Mouse (Mus musculus): ENCODE results near the gene Leap2. TPM values are rescaled to one million over a fixed set of nuclear protein-coding genes. Genes with fewer than 3 reads are reported as not detected.

The Leap2 gene
- total RNA-seq, 2 experiments from 2014 or later = not detected

- ATAC-seq (replicated peaks; ENCODE audit: poor library complexity) = no peak
Measured at GRCm38 (mm10) chr11:53383758-53384428, 39.1 kb downstream of the Leap2 start.

DNA sequence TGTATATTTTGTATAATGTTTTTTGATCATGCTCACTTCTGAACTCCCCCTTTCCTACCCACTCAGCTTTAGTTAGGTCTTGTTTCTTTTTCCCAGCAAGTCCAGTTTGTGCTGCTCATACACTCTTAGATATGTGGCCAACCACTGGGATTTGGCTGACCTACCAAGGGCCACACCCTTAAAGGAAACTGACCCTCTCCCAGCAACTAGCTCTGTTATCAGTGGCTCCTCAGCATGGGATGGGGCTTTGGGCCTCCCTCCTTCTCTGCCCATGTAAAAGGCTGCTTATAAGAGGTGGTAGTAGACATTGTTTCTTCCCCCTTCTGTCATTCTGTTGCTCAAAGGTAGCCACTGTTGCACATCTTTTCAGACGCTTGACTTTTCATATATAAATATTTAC is 44.1 kb downstream of the Leap2 start:
- ATAC-seq (replicated peaks; ENCODE audit: poor library complexity) = no peak

Other genes with a start within 250 kb of the Leap2 start
- gene Hspa4, start 122.7 kb downstream of the Leap2 start, total RNA-seq (2015) = 148 and 151 TPM in 2 replicates
- 371 and 490 TPM in 2 replicates for gene Hspa4, start 122.7 kb downstream of the Leap2 start, total RNA-seq (2017)
- gene Zcchc10, start 98.5 kb downstream of the Leap2 start, total RNA-seq (2015) = 25.6 and 30.9 TPM in 2 replicates
- gene Zcchc10, start 98.5 kb downstream of the Leap2 start, total RNA-seq (2017) = 4.7 and 4.8 TPM in 2 replicates
- 57.9 and 79.5 TPM in 2 replicates for gene Aff4, start 72.3 kb downstream of the Leap2 start, total RNA-seq (2015)
- 42.2 and 49.6 TPM in 2 replicates for gene Aff4, start 72.3 kb downstream of the Leap2 start, total RNA-seq (2017)
- 194 and 224 TPM in 2 replicates for gene Uqcrq, start 7.7 kb upstream of the Leap2 start, total RNA-seq (2015)
- gene Uqcrq, start 7.7 kb upstream of the Leap2 start, total RNA-seq (2017) = 30.5 and 42.9 TPM in 2 replicates
- 0.25 and 0.34 TPM in 2 replicates for gene Gdf9, start 7.9 kb upstream of the Leap2 start, total RNA-seq (2015)
- gene Gdf9, start 7.9 kb upstream of the Leap2 start, total RNA-seq (2017) = 2.7 TPM in 1 of 2 replicates, not detected in the other
- gene Gm10447, start 33.9 kb upstream of the Leap2 start, total RNA-seq (2015) = not detected in 2 replicates
- gene Gm10447, start 33.9 kb upstream of the Leap2 start, total RNA-seq (2017) = not detected in 2 replicates
- 0.02 TPM in 1 of 2 replicates, not detected in the other for gene Shroom1, start 34.0 kb upstream of the Leap2 start, total RNA-seq (2015)
- gene Shroom1, start 34.0 kb upstream of the Leap2 start, total RNA-seq (2017) = not detected in 2 replicates
- gene Gm9837, start 47.3 kb upstream of the Leap2 start, total RNA-seq (2015) = not detected in 2 replicates
- not detected in 2 replicates for gene Gm9837, start 47.3 kb upstream of the Leap2 start, total RNA-seq (2017)
- gene Gm9945, start 57.0 kb upstream of the Leap2 start, total RNA-seq (2015) = not detected in 2 replicates
- not detected in 2 replicates for gene Gm9945, start 57.0 kb upstream of the Leap2 start, total RNA-seq (2017)
- gene Sowaha, start 57.1 kb upstream of the Leap2 start, total RNA-seq (2015) = 0.73 and 0.79 TPM in 2 replicates
- 0.29 and 0.91 TPM in 2 replicates for gene Sowaha, start 57.1 kb upstream of the Leap2 start, total RNA-seq (2017)
- gene Sept8, start 96.1 kb upstream of the Leap2 start, total RNA-seq (2015) = 15.5 and 27.3 TPM in 2 replicates
- gene Sept8, start 96.1 kb upstream of the Leap2 start, total RNA-seq (2017) = 11.0 and 24.6 TPM in 2 replicates
- gene Kif3a, start 144.2 kb upstream of the Leap2 start, total RNA-seq (2015) = 3.9 TPM in 2 replicates
- 6.2 and 9.1 TPM in 2 replicates for gene Kif3a, start 144.2 kb upstream of the Leap2 start, total RNA-seq (2017)
- not detected in 2 replicates for gene Il4, start 195.5 kb upstream of the Leap2 start, total RNA-seq (2015)
- not detected in 2 replicates for gene Il4, start 195.5 kb upstream of the Leap2 start, total RNA-seq (2017)
- gene Il13, start 211.5 kb upstream of the Leap2 start, total RNA-seq (2015) = not detected in 2 replicates
- not detected in 2 replicates for gene Il13, start 211.5 kb upstream of the Leap2 start, total RNA-seq (2017)

Data from megakaryocyte progenitor cell, adult 5-6 weeks (primary cell).